Mouse (Mus musculus) embryonic facial prominence, embryonic 10.5 days (tissue): Measurements from ENCODE around the gene Abhd2. TPM values are rescaled to one million over a fixed set of nuclear protein-coding genes. Genes with fewer than 3 reads are reported as not detected.

Experiments used
- DNase-seq: peaks from one replicate; pipeline ENCODE4 v3.0.0-alpha.2; 2017; ENCODE audit warnings: low spot score
- H3K27ac ChIP-seq: fragments of 300-500 bp; sonication (generic); replicated peaks from 2 replicates; pipeline ENCODE4 v1.5.1; 2016; ENCODE audit warnings: mild to moderate bottlenecking
- H3K27me3 ChIP-seq: fragments of 300-500 bp; sonication (generic); replicated peaks from 2 replicates; pipeline ENCODE4 v1.6.1; 2016; ENCODE audit warnings: low read depth, mild to moderate bottlenecking; ENCODE audit not compliant: poor library complexity, severe bottlenecking
- H3K36me3 ChIP-seq: fragments of 300-500 bp; sonication (generic); replicated peaks from 2 replicates; pipeline ENCODE4 v1.6.1; 2016; ENCODE audit warnings: mild to moderate bottlenecking, moderate library complexity
- H3K4me1 ChIP-seq: fragments of 300-500 bp; sonication (generic); 2 replicates; pipeline ENCODE4 v1.6.1; 2016
- H3K4me3 ChIP-seq: fragments of 300-500 bp; sonication (generic); 2 replicates; pipeline ENCODE4 v1.5.1; 2016; ENCODE audit warnings: mild to moderate bottlenecking, moderate library complexity
- H3K9me3 ChIP-seq: fragments of 300-500 bp; sonication (generic); 2 replicates; pipeline ENCODE4 v1.6.1; 2016; ENCODE audit warnings: mild to moderate bottlenecking
- WGBS: fragments of 180-500 bp; shearing (Covaris S2); methylation state at CpG from one replicate; pipeline ENCODE4 v1.1.7; 2016; 5-methylcytosine and 5-hydroxymethylcytosine counted together
- polyA plus RNA-seq: library from polyadenylated mRNA; unstranded; fragments of >200 nt; fragmentation: Nextera tagmentation; extraction: Ambion mirVana; gene quantifications from 2 replicates; pipeline ENCODE4 v1.2.1, GENCODE M21; 2016

Gene Abhd2
- polyA plus RNA-seq, 1 experiment from 2014 or later: 8.7 TPM

GRCm38 (mm10) chr7:79317576-79317975 lies 44.6 kb downstream of the Abhd2 start:
- no peak for DNase-seq
- WGBS: 77% methylated on average over 7 of the region's 7 CpGs
- Histone ChIP-seq H3K4me3 (no peak overlapping the region), H3K9me3 (no peaks in the 10 kb centered on the region), H3K4me1 (peaks cover 65% of the 10 kb centered on the region), H3K27ac (peak overlapping the region; percentile 70), H3K27me3 (no peaks in the 10 kb centered on the region), H3K36me3 (no peaks in the 10 kb centered on the region)

DNA sequence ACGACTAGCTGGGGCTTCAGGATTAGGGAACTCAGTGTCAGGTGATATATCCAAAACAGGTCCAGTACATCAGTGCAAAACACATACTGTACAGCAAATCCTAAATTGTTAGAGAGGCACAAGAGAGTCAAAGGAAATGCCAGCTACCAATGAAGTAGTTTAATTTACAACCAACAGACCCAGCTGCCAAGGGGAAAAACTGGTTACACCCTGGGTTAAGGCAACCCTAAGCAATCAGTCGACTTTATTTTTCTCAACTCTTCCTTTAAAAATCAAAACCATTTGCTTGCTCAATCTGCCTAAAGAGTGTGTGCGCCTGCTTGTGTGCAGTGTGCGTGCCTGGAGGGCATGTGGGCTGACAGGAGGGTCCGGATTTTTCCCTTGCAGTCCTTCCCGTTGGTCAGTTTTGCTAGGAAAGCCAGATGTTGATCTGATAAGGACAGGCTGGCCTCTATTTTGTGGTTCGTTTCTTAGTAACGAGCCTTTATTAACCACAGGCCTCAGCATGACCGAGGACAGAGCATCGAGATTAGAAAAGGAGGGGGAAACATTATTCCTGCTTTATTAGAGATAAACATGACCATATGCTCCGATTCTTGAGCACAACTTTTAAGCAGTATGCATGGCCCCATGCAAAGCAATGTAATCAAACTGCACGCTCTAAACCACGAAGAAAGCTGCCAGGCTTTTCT lies 45.3 kb downstream of the Abhd2 start:
- peak; percentile 84 for DNase-seq
- no peaks in the 10 kb centered on the region for H3K27me3 ChIP-seq
- H3K4me3 ChIP-seq: 0 out of 2 replicates have a peak overlapping the region, but pooled peaks have one; percentile 23
- H3K36me3 ChIP-seq: no peaks in the 10 kb centered on the region
- H3K9me3 ChIP-seq: no peaks in the 10 kb centered on the region
- peaks cover 61% of the 10 kb centered on the region for H3K4me1 ChIP-seq
- peak overlapping the region; percentile 70 for H3K27ac ChIP-seq
- WGBS: 34% methylated on average over 13 of the region's 13 CpGs

GRCm38 (mm10) chr7:79323855-79324254 lies 50.9 kb downstream of the Abhd2 start:
- Histone ChIP-seq H3K27ac (no peak overlapping the region), H3K4me1 (peaks cover 7% of the 10 kb centered on the region; the same call in 1 of the 2 replicates), H3K27me3 (no peaks in the 10 kb centered on the region), H3K4me3 (no peak overlapping the region), H3K9me3 (no peaks in the 10 kb centered on the region), H3K36me3 (peaks cover 51% of the 10 kb centered on the region)
- no peak for DNase-seq
- 92% methylated on average over 8 of the region's 8 CpGs for WGBS

DNA sequence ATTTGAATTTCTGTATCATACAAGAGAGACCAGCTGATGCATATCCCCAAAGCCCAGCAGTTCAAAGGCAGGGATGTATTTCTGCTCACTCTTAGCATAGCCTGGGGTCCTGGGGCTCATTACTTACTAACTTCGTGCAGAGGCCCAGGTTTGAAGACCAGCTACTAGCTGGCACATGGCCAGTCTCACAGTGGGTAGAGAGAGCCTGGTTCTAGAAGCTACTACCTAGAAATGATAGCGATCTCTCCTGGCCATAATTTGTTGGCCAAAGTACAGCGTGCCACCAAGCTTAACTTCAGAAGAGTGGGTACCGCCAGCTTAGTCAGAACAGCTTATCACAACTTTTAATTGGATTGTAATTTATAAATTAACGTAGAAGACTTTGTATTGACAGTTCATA lies 55.8 kb downstream of the Abhd2 start:
- Histone ChIP-seq H3K9me3 (no peaks in the 10 kb centered on the region), H3K27me3 (no peaks in the 10 kb centered on the region), H3K36me3 (peaks cover 67% of the 10 kb centered on the region), H3K4me3 (no peak overlapping the region), H3K27ac (no peak overlapping the region), H3K4me1 (no peaks in the 10 kb centered on the region)
- DNase-seq: no peak
- 94% methylated on average over 5 of the region's 5 CpGs for WGBS

DNA sequence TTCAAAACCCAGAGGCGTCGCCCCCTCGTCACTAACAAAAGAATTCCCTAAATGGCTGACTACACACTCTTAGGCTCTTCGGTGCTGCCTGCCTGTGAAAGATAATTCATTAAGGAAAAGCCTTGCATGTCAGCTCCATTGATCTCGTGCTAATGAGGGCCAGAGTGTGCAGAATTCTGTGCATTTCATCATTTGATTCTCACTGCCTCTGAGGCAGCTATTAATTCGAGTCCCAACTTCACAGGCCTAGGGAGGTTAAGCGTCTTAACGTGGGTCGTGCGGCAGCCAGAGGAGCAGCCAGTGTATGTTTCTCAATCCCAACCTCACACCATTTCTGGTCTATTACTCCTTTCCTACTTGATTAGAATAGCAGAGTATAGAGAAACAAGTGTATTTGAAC lies 58.2 kb downstream of the Abhd2 start:
- H3K27ac ChIP-seq: no peak overlapping the region
- DNase-seq: no peak
- H3K4me3 ChIP-seq: no peak overlapping the region
- H3K36me3 ChIP-seq: peaks cover 53% of the 10 kb centered on the region
- H3K4me1 ChIP-seq: no peaks in the 10 kb centered on the region
- no peaks in the 10 kb centered on the region for H3K27me3 ChIP-seq
- no peaks in the 10 kb centered on the region for H3K9me3 ChIP-seq
- WGBS: 72% methylated on average over 10 of the region's 10 CpGs

DNA sequence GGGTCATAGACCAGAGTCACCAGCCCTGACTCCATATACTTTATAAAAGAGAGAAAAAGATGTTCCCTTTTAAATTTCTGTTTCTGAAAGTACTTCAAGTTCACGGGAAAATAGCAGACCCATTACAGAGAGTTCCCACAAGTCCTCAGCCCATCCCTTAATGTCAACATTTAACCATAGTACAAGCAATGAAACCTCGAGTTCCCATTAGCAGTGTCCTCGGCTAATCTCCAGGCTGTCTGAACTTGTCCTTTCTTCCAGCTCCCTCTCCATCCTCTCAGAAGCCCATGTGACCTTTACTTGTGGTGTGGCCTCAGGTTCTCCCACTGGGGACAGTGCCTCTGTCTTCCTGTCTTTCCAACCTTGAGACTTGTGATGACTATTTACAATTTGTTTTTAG lies 60.4 kb downstream of the Abhd2 start:
- no peak overlapping the region for H3K27ac ChIP-seq
- no peaks in the 10 kb centered on the region for H3K9me3 ChIP-seq
- no peaks in the 10 kb centered on the region for H3K27me3 ChIP-seq
- 86% methylated on average over 3 of the region's 3 CpGs for WGBS
- peaks cover 40% of the 10 kb centered on the region for H3K36me3 ChIP-seq
- H3K4me3 ChIP-seq: no peak overlapping the region
- no peaks in the 10 kb centered on the region for H3K4me1 ChIP-seq
- DNase-seq: no peak

DNA sequence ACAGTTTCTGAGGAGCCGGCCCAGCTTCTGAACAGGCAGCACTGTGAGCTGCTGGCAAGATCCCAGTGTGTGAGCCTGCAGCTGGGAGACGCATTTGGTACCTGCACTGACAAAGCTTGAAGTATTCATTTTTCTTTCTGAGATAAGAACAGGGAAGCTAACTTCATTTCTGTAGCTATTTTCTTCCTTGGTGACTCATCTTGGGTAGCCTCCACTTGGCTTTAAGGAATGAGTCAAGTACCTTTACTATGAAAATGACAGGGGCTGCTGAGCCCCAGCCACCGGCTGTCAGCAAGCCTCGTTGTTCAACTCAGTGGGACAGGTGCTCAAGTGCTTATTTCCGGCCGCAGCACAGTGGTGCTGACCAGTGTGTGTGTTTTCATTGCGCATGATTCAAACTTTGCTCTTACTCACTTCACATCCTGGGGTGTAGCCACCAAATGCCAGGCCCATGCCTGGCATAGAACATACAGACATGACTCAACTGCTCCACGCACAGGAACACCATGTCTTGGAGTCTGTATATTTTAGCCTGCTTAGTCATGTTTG lies 63.4 kb downstream of the Abhd2 start:
- H3K9me3 ChIP-seq: no peaks in the 10 kb centered on the region
- no peak overlapping the region for H3K27ac ChIP-seq
- 93% methylated on average over 8 of the region's 8 CpGs for WGBS
- peaks cover 16% of the 10 kb centered on the region for H3K36me3 ChIP-seq
- H3K27me3 ChIP-seq: no peaks in the 10 kb centered on the region
- no peak overlapping the region for H3K4me3 ChIP-seq
- no peaks in the 10 kb centered on the region for H3K4me1 ChIP-seq
- DNase-seq: no peak

DNA sequence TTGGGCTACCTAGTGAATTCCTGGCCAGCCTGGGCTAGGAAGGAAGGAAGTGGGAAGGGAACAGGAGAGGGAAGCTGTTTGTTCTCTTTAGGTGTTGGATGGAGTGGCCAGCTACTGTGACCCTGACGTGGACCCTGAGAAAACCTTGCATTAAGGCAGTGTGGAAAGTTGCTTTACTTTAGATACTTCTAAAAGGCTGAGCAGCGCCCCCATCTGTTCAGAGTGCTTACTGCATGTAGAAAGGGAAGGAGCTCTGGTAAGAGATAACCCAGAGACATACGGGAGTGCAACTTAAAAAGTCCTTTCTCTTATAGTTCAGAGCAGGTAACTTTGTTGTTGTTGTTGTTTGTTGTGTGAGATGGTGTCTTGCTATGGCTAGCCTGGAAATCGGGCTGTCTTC lies 72.9 kb downstream of the Abhd2 start:
- Histone ChIP-seq H3K4me3 (no peak overlapping the region), H3K27ac (no peak overlapping the region), H3K9me3 (no peaks in the 10 kb centered on the region), H3K4me1 (no peaks in the 10 kb centered on the region), H3K36me3 (peaks cover 57% of the 10 kb centered on the region), H3K27me3 (no peaks in the 10 kb centered on the region)
- 57% methylated on average over 4 of the region's 4 CpGs for WGBS
- DNase-seq: peak; percentile 53

- H3K27me3 ChIP-seq: no peaks in the 10 kb centered on the region
- no peak overlapping the region for H3K27ac ChIP-seq
- no peak overlapping the region for H3K4me3 ChIP-seq
- H3K4me1 ChIP-seq: no peaks in the 10 kb centered on the region
- 81% methylated on average over 8 of the region's 8 CpGs for WGBS
- H3K9me3 ChIP-seq: no peaks in the 10 kb centered on the region
- H3K36me3 ChIP-seq: peaks cover 64% of the 10 kb centered on the region
- DNase-seq: no peak
These were observed 73.6 kb downstream of the Abhd2 start for GRCm38 (mm10) chr7:79346555-79347075.

DNA sequence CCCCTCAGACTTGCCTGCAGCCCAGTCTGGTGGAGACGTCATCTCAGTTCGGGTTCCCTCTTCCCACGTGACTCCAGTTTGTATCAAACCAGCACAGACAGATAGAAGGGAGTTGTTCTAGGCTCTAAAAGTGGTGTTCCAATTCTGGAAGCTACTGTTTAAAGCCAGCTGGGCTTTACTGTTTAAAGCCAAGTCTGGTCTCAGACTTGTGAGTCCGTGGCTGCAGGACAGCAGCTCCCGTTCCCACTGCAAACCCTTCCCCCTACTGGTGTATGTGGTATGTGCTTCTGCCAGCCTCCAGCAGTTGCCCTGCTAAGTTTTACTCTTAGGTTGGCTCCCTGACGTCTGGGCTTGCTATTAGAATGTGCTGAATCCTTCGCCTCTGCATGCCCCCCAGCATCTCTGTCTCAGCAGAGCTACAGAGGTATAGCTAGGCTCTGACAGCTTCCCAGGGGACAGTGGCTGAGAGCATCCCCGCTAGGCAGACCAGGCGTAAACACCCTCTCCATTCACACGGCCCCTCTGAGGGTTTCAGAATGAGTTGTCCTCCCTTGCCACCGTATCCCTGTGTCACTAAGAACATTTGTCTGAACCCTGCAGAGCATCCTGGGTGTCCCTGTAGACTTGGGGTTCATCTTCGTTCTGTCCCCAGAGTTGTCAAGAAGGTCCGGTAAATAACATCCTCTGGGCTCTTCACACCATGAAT lies 74.3 kb downstream of the Abhd2 start:
- H3K9me3 ChIP-seq: no peaks in the 10 kb centered on the region
- H3K36me3 ChIP-seq: peaks cover 70% of the 10 kb centered on the region
- H3K27me3 ChIP-seq: no peaks in the 10 kb centered on the region
- DNase-seq: no peak
- 81% methylated on average over 13 of the region's 13 CpGs for WGBS
- H3K27ac ChIP-seq: no peak overlapping the region
- no peak overlapping the region for H3K4me3 ChIP-seq
- H3K4me1 ChIP-seq: no peaks in the 10 kb centered on the region

GRCm38 (mm10) chr7:79348816-79349215 lies 75.8 kb downstream of the Abhd2 start:
- no peaks in the 10 kb centered on the region for H3K27me3 ChIP-seq
- H3K36me3 ChIP-seq: peaks cover 68% of the 10 kb centered on the region
- DNase-seq: no peak
- H3K9me3 ChIP-seq: no peaks in the 10 kb centered on the region
- H3K27ac ChIP-seq: no peak overlapping the region
- no peaks in the 10 kb centered on the region for H3K4me1 ChIP-seq
- no peak overlapping the region for H3K4me3 ChIP-seq
- 87% methylated on average over 8 of the region's 8 CpGs for WGBS

DNA sequence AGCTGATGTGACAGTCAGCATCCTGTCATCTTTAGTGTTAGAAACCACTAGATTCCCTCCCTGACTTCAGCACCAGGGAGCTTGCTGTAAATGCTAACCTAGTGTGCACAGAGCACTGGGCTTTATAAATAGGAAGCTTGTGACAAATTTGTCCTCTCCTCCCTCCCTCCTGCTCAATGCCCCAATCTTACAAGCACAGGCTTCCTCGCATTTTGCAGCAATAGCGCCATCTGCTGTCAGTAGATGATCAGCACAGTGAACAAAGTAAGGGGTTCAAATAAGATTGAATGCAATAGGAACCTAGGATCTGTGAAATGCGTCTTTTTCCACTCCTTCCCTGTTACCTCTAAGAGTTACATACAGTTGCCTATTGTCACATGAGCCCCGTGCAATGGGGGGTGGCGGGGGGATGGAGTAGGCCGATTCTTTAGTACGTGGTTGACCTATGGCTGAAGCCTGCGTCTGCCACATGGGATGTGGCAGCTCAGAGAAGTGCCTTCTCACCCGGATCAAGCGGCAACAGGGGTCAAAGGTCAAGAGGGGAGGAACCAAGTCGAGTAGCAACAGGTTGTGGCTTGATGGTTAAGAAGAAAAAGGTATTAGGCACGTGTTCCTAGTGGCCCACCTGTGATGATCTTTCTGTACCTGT lies 76.9 kb downstream of the Abhd2 start:
- Histone ChIP-seq H3K4me1 (no peaks in the 10 kb centered on the region), H3K4me3 (no peak overlapping the region), H3K9me3 (no peaks in the 10 kb centered on the region), H3K27ac (no peak overlapping the region), H3K36me3 (peaks cover 66% of the 10 kb centered on the region), H3K27me3 (no peaks in the 10 kb centered on the region)
- DNase-seq: peak; percentile 75
- 35% methylated on average over 12 of the region's 12 CpGs for WGBS
